Comparison of ENCODE assay signal across 11 mouse cellular contexts in the genomic region with DNA sequence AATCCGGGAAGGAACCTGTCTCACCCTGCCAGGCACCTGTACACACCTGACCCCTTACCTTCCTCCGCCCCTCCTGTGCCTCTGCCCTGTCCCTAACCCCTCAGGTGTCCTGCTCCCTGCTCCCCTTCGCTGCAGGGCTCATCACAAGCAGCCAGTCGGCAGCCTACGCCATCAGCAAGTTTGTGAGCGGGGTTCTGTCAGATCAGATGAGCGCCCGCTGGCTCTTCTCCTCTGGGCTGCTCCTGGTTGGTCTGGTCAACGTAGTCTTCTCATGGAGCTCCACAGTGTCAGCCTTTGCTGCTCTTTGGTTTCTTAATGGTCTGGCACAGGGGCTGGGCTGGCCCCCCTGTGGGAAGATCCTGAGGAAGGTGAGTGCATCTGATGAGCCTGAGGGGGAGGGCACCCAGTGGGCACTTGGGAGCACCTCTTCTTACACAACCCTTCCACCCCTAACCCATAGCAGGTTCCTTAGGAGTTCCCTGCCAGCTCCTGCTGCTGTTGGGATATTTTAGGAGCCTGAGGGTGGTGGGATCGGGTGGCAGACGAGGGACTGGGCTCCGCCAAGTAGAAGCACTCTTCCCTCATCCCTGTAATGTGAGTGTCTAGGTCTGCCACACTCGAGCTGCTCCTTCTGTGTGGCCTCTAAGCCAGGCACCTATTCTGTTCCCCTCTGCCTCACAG. TPM values are rescaled to one million over a fixed set of nuclear protein-coding genes. Genes with fewer than 3 reads are reported as not detected.
DNase-seq lines count a peak whose midpoint lies in the region; ATAC-seq lines count a peak whose summit lies in the region.
"Had no signal": no experiment of that assay in that cellular context is flagged by ENCODE, and none has a peak within 500 bp of the region (broad histone marks: within the 10 kb centered on the region; RNA-seq: fewer than 3 reads in every experiment).

No protein-coding gene starts in this region.

- no peak for DNase-seq in heart, postnatal 14 days
- peak; percentile 61 for DNase-seq in A20 (ENCODE audit: low read depth, low spot score)
- peak; percentile 46 to 78 for DNase-seq in gastrocnemius, adult 8-10 months (ENCODE audit: low spot score in 2 of 2)
- DNase-seq in liver, embryonic 13.5 days = no peak
- no peak for DNase-seq in lung, postnatal 14 days
- no peak for DNase-seq in embryo, embryonic 9.5 days (ENCODE audit: extremely low spot score)
- DNase-seq: adrenal gland, adult 2 months; cerebellum, adult 18-20 months; thymus, postnatal 14 days had no signal

- peaks cover 51% of the 10 kb centered on the region for H3K4me1 ChIP-seq in heart, embryonic 16.5 days (ENCODE audit: control insufficient read depth, insufficient read depth, low read length)
- peaks cover 44% of the 10 kb centered on the region for H3K4me1 ChIP-seq in liver, embryonic 13.5 days (replicated peaks)

- intact Hi-C loops in heart, postnatal 14 days (cut with DNase I) = no loop called here

- no peak overlapping the region for H3K4me3 ChIP-seq in heart, embryonic 16.5 days (ENCODE audit: low read length)
- peak overlapping the region; percentile 88 for H3K4me3 ChIP-seq in liver, embryonic 13.5 days (replicated peaks)
- H3K4me3 ChIP-seq: embryonic facial prominence, embryonic 15.5 days had no signal

- no peak for ATAC-seq in heart, embryonic 16.5 days (replicated peaks; ENCODE audit: extremely low read depth, insufficient read depth, low FRiP score)
- ATAC-seq in liver, embryonic 13.5 days (ENCODE audit: low read depth) = no peak

- no peaks in the 10 kb centered on the region for H3K27me3 ChIP-seq in heart, embryonic 16.5 days (ENCODE audit: control insufficient read depth, insufficient read depth, low read length)
- H3K27me3 ChIP-seq in liver, embryonic 13.5 days = no peaks in the 10 kb centered on the region
- H3K27me3 ChIP-seq: embryonic facial prominence, embryonic 15.5 days had no signal

- peak overlapping the region; percentile 9 for H3K27ac ChIP-seq in heart, embryonic 16.5 days (ENCODE audit: low read length)
- H3K27ac ChIP-seq in liver, embryonic 13.5 days = peak overlapping the region; percentile 93; the same call in 1 of the 2 replicates
- H3K27ac ChIP-seq: embryonic facial prominence, embryonic 15.5 days had no signal

- no peak overlapping the region; the same call in 1 of the 2 replicates for H3K4me2 ChIP-seq in heart, embryonic 16.5 days (ENCODE audit: low read depth, low read length)
- H3K4me2 ChIP-seq in liver, embryonic 13.5 days = peak overlapping the region; percentile 99
- H3K4me2 ChIP-seq: embryonic facial prominence, embryonic 15.5 days had no signal

- 71% methylated on average over 13 of the region's 13 CpGs for WGBS in heart, embryonic 16.5 days
- WGBS in liver, embryonic 13.5 days (ENCODE audit: insufficient replicate concordance) = 83% methylated on average over 13 of the region's 13 CpGs

- H3K36me3 ChIP-seq in heart, embryonic 16.5 days (ENCODE audit: control insufficient read depth, insufficient read depth) = peaks cover 26% of the 10 kb centered on the region
- H3K36me3 ChIP-seq in liver, embryonic 13.5 days = peaks cover 54% of the 10 kb centered on the region

- H3K9ac ChIP-seq in heart, embryonic 16.5 days (ENCODE audit: low read length) = peak overlapping the region; percentile 36
- peak overlapping the region; percentile 95 for H3K9ac ChIP-seq in liver, embryonic 13.5 days
- H3K9ac ChIP-seq: embryonic facial prominence, embryonic 15.5 days had no signal

- no peaks in the 10 kb centered on the region for H3K9me3 ChIP-seq in heart, embryonic 16.5 days (replicated peaks; ENCODE audit: control insufficient read depth, low read length)
- no peaks in the 10 kb centered on the region for H3K9me3 ChIP-seq in liver, embryonic 13.5 days (replicated peaks)
- H3K9me3 ChIP-seq: embryonic facial prominence, embryonic 15.5 days had no signal

RNA-seq across cellular contexts. Expression of gene Slc37a4, which starts 2.6 kb away (rescaled TPM):
- polyA plus RNA-seq in heart, embryonic 16.5 days (2015; fragmentation: Nextera tagmentation; extraction: Ambion mirVana) = 37.8 and 42.0 TPM in 2 replicates
- total RNA-seq in heart, postnatal 14 days (2021) = 10 to 100 TPM; 29.6 to 31.0 TPM
- 100 to 1,000 TPM in 3 of 4 experiments, 10 to 100 TPM in 1; 96.0 to 131 (median 127) TPM for total RNA-seq in gastrocnemius, adult 8-10 months (2022)
- 18.4 and 21.3 TPM in 2 replicates for polyA plus RNA-seq in liver, embryonic 13.5 days (2015; fragmentation: Nextera tagmentation; extraction: Ambion mirVana)

RNA-seq across cellular contexts. Expression of gene Rps25, which starts 7.7 kb away (rescaled TPM):
- 862 and 919 TPM in 2 replicates for polyA plus RNA-seq in heart, embryonic 16.5 days (2015; fragmentation: Nextera tagmentation; extraction: Ambion mirVana)
- 100 to 1,000 TPM; 728 to 854 TPM for total RNA-seq in heart, postnatal 14 days (2021)
- 100 to 1,000 TPM; 854 to 938 (median 914) TPM for total RNA-seq in gastrocnemius, adult 8-10 months (2022)
- polyA plus RNA-seq in liver, embryonic 13.5 days (2015; fragmentation: Nextera tagmentation; extraction: Ambion mirVana) = 1,487 and 1,590 TPM in 2 replicates

RNA-seq across cellular contexts. Expression of gene Trappc4, which starts 8.1 kb away (rescaled TPM):
- 84.4 and 90.3 TPM in 2 replicates for polyA plus RNA-seq in heart, embryonic 16.5 days (2015; fragmentation: Nextera tagmentation; extraction: Ambion mirVana)
- total RNA-seq in heart, postnatal 14 days (2021) = 10 to 100 TPM; 32.1 to 35.8 TPM
- 10 to 100 TPM; 17.5 to 23.0 (median 19.5) TPM for total RNA-seq in gastrocnemius, adult 8-10 months (2022)
- 68.3 and 69.4 TPM in 2 replicates for polyA plus RNA-seq in liver, embryonic 13.5 days (2015; fragmentation: Nextera tagmentation; extraction: Ambion mirVana)

RNA-seq across cellular contexts. Expression of gene Ccdc84, which starts 19.1 kb away (rescaled TPM):
- 21.3 and 23.5 TPM in 2 replicates for polyA plus RNA-seq in heart, embryonic 16.5 days (2015; fragmentation: Nextera tagmentation; extraction: Ambion mirVana)
- total RNA-seq in heart, postnatal 14 days (2021) = 10 to 100 TPM; 11.4 to 11.9 TPM
- total RNA-seq in gastrocnemius, adult 8-10 months (2022) = 1 to 10 TPM; 1.6 to 4.5 (median 3.4) TPM
- 13.8 and 16.6 TPM in 2 replicates for polyA plus RNA-seq in liver, embryonic 13.5 days (2015; fragmentation: Nextera tagmentation; extraction: Ambion mirVana)

RNA-seq across cellular contexts. Expression of gene Hyou1, which starts 20.0 kb away (rescaled TPM):
- polyA plus RNA-seq in heart, embryonic 16.5 days (2015; fragmentation: Nextera tagmentation; extraction: Ambion mirVana) = 14.6 and 18.0 TPM in 2 replicates
- total RNA-seq in heart, postnatal 14 days (2021) = 10 to 100 TPM; 38.9 to 52.1 TPM
- 10 to 100 TPM; 24.2 to 32.0 (median 25.9) TPM for total RNA-seq in gastrocnemius, adult 8-10 months (2022)
- 15.8 and 19.0 TPM in 2 replicates for polyA plus RNA-seq in liver, embryonic 13.5 days (2015; fragmentation: Nextera tagmentation; extraction: Ambion mirVana)

Comparison
In these comparisons a context has a peak if more than half of its experiments do, and no peak if none do; other contexts are left out.
1. DNase-seq: peak in A20 (single experiment) and gastrocnemius, adult 8-10 months (2 of 2); none in heart, postnatal 14 days (0 of 2), liver, embryonic 13.5 days (single experiment), lung, postnatal 14 days (single experiment) and embryo, embryonic 9.5 days (single experiment).